Mouse (Mus musculus) T-helper 17 cell (primary cell): ENCODE data around the gene Tm7sf2.

Experiments used
- in situ Hi-C, 2 experiments: fragments of 300-600 bp; cut with MboI, MseI; formaldehyde crosslinking; loops; 1 replicate in 1 of 2; 2 replicates in 1 of 2; pipeline ENCODE4 v1.15.1; 2025; ENCODE audit warnings: high pct_unique_total_duplicates in 2 of 2

Tm7sf2 gene

DNA sequence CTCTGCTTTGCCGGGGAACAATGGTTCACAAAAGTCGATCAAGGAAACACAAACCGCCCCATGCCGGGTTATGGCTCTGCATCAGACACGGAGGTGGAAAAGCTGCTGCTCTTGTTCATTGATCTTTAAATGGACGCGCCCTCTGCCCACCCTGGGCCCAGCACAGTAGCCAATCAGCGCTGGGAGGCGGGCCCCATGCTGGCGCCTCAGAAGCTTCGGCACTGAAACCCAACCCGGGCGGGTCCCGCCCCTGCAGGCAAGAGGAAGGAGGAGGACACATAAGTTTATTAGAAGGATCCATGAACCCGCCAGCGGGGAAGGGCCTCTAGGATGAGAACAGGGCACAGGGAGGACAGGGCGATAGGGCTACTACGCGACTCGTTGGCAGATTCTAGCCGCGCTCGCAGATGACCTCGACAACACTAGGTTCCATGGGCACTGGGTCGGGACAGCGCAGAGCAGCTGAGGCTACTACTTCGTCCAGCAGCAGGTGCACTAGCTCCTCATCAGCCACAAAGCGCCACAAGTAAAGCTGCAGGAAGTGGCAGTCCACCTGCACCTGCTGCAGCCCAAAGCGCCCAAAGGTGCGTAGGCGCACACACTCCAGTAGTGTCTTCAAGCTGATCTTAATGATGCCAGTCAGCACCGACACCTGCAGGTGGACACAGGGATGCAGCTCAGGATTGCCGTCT, at the start of gene Tm7sf2:
Gene Tm7sf2, minus strand, starts transcription at position 650 of the 692 bp plus-strand sequence.
- in situ Hi-C loops, result no loop called here

DNA sequence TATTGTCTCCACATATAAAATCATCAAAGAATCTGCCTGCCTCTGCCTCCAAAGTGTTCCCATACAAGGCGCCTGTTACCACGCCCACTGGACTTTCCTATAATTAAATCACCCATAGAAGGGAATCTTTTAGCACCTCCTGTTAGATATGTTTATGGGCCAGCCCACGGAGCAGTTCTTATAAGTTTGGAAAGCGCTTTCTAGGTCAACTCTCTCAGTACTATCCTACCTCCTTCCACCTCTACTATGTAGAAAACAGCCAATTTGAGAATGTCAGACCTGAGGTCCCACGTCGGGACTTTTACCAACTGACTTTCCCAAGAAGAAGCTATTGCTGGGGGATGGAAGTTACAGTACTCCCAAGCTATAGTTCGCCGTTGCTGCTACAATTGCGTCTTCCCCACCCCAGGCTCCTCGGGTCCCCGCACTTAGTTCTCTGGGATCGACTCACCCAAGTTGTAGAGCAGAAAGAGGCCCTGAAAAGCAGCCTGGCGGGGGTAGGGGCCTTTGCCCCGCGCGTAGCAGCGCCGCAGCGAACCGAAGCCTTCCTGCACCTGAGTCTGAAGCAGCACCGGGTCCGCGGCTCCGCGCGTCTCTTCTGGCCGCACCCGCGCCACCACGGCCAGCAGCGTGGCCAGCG, 49.3 kb upstream of the Tm7sf2 start:
- in situ Hi-C loops, result no loop called here

DNA sequence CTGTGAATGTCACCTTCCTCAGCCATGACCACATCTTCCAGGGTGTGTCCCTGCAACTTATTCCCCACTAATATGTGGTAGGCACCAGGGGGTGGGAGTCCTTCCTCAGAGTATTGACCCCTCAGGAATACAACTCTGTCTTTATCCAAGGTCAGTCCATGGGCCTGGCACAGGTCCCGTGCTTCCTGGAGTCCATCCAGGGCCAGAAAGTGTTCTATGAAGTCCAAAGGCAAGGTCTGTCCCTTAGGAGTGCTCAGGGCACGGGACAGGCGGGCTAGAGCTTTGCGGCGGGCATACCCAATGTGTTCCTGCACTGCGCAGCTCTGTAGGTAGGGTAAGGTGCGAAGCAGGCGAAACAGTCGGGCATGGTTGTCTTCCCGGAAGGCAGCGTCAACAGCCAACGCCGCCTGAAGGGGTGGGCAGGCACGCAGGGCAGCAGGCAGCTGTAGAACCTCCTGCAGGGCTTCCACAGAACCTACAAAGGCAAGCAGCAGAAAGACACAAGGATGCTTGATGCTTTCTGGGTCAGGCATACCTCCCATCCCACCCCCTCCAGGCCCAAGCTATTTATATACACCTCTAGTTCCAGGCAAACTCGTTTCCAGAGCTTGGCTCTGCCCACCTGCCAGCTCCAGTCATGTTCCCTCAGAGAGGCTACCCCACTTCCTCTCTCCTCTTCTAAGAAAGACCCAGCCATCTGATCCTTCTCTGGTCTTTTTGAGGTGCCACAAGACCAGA, 48.1 kb upstream of the Tm7sf2 start:
- in situ Hi-C loops, result no loop called here

DNA sequence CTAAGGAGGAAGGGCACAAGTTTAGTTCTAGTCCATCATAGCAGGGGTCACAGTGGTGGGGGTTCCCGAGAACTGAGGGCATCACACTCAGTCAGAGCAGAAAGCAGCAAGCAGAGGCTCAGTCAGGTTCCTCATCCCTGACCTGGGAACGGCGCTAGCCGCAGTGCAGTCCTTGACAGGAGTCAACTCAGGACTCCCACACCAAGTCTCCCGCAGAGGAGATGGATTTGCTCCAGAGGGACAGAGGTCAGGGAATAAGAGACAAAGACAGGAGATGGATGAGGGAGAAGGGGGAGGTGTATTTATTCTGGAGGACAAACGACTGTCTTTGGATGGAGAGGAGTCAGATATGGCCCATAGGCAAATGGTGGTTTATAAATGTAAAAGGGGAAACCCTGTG, 44.9 kb upstream of the Tm7sf2 start:
- in situ Hi-C loops, result no loop called here

GRCm38 (mm10) chr19:6105586-6105985, 37.4 kb upstream of the Tm7sf2 start, which contains the start of gene Naaladl1:
TSS of gene Naaladl1 (plus strand) at chr19:6105782.
- in situ Hi-C loops, result no loop called here

DNA sequence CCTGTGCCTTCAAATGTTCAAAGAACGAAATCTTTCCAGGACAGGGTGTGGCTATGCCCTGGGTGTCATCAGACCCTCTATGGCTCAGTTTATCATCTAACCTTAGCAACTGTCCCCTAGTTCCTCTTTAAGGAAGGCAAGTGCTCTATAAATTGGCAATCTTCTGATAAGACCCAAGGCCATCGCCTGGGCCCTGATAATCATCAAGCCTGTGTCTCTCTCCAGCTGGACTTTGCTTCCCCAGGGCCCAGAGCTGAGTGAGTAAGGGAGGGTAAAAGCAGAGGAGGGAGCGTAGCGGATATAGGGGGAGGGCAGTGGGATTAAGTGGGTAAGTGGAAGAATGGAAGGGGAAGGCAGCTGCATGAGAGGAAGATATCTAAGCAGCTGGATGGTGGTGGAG, 36.3 kb upstream of the Tm7sf2 start:
- in situ Hi-C loops, result no loop called here

- in situ Hi-C loops, result no loop called here
Measured at GRCm38 (mm10) chr19:6102169-6102853, 34.1 kb upstream of the Tm7sf2 start.

DNA sequence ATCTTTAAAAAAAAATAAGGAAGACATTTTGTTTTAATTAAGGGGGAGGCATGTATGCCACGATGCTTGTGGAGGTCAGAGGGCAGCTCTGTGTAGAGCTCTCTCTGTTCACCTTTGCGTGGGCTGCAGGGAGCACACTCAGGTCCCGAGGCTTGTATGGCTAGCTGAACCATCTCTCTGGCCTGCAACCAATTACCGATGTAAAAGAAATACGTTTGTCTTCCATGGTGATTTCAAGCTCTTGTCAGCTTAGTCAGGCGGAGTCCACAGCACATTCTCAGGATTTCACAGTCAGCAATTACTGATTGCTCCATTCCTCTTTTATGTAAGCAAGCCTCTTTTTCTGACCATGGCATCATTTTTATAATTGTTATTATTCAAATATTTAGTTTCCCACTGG, 33.0 kb upstream of the Tm7sf2 start:
- in situ Hi-C loops, result no loop called here

- in situ Hi-C loops, result no loop called here
Measured at GRCm38 (mm10) chr19:6097847-6098246, 29.7 kb upstream of the Tm7sf2 start.

GRCm38 (mm10) chr19:6094119-6094518, 25.9 kb upstream of the Tm7sf2 start, which contains the start of gene AC131692.1:
TSS of gene AC131692.1 (plus strand) at chr19:6094419.
- in situ Hi-C loops, result no loop called here

DNA sequence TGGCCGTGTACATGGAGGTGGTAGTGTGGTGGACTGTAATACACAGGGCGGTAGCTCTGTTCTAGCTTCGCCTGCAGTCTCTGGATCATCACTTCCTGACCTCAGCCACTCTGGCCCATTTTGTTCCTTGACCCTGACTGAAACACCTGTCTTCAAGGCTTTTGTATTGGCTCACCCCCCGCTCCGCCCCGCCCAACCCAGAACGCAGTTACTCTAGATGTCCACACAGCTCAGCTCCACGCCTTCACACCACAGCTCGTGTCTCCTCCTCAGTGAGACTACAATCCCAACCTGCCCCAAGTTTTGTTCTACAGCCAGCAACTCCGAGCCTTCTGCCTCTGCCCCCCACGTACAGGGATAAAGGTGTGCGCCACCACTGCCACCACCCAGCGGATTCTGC, 20.7 kb upstream of the Tm7sf2 start:
- in situ Hi-C loops, result no loop called here

- in situ Hi-C loops, result no loop called here
Measured at GRCm38 (mm10) chr19:6085417-6085879, 17.3 kb upstream of the Tm7sf2 start.

DNA sequence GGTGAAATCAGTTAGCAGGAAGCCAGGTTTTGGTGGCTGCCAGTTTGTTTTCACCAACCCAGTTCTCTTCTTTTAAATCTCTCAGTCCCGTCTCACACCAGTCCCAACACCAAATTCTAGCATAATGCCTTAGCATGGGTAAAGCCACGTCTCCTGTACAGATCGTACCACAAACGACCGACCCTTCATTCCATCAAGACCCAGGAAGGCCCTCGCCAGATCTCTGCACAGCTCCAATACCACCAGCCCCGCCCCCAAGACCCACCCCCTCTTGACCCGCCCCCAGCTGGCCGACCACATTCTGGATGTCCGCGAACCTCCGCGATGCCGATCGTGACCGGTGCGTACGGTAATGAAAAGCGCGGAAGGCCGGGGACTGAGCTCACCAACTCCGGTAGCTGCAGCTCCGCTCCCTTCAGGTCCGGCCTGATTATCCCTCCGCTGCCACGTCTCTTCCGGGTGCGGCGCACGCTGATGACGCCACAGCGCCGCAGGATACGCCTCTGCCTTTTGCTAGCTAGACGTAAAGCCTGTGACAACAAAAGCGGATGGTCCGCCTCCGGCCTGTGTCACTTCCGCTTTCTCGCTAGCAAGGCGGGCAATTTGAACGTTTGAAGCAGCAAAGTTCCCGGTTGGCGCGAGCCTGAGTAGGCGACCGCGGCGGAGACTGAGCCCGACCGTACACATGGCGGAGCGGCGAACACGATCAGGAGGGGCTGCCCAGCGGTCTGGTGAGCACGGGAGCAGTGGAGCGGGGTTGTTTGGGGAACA, 16.5 kb upstream of the Tm7sf2 start, which contains the start of the genes Zfpl1 and Cdca5:
Gene Zfpl1, minus strand, starts transcription at position 479 of the 771 bp plus-strand sequence.
Gene Cdca5, plus strand, starts transcription at position 506 of the 771 bp plus-strand sequence.
- in situ Hi-C loops, result no loop called here

GRCm38 (mm10) chr19:6082156-6082555, 14.0 kb upstream of the Tm7sf2 start, which contains the start of gene Gm28374:
TSS of gene Gm28374 (minus strand) at chr19:6082256.
- in situ Hi-C loops, result no loop called here

GRCm38 (mm10) chr19:6079983-6080480, 11.9 kb upstream of the Tm7sf2 start, which contains the start of gene Tmem262:
TSS of gene Tmem262 (plus strand) at chr19:6080033.
- in situ Hi-C loops, result no loop called here

DNA sequence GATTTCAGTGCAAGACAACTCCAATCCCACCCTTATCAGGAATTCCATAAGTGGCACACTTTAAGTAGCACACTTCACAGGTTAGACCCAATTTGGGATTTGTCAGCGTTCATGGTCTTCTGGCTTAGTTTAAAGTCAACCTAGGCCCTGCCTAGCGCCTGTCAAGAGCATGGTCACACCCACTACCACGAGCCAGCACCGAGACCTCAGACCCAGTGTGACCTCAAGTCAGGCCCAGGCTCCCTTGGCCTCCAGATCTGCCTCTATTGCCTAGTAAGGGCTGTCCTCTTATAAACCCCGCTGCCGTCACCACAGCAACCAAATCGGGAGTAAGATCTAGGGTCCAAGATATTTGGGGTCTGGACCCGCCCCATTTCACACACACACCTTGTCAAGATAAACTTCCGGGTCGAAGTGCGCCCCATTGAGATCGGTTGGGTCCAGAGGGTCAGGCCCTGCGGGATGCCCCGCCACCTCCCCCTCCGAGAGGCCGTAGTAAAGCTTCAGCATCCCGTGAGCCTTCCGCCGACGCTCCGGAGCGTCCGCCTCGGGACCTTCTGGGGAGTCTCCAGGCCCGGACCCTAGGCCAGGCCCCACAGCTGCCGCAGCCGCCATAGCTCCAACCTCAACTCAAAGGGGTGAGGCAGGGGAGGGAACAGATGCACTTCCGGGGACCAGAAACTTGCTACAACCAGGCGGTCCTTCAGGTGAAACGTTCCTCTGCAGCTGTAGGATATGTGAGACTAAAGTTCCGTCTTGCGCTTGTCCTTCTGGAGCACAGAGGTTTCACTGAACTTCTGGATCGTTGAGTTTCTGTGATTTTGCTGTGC, 8.6 kb upstream of the Tm7sf2 start, which contains the start of gene Vps51:
Gene Vps51, minus strand, starts transcription at position 668 of the 830 bp plus-strand sequence.
- in situ Hi-C loops, result no loop called here

GRCm38 (mm10) chr19:6073889-6074288, 5.7 kb upstream of the Tm7sf2 start:
- in situ Hi-C loops, result no loop called here

DNA sequence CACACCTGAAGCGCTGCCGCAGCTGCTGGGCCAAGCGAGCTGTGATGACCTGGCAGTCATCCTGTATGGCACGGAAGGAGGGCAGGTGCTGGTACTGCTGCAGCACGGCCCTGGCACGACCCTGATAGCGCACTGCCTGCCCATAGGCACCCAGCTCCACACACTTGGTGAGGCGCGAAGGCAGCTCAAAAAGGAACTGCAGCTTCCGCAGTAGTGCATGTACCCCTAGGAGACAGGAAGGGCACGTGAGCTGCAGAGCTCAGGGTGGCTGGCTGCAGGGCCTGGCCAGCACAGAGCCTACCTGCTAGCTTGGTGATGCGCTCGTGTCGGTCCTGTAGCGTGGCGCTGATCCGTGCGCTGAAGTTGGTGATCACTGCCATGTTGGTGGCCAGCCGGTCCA, 3.1 kb upstream of the Tm7sf2 start:
- in situ Hi-C loops, result no loop called here

DNA sequence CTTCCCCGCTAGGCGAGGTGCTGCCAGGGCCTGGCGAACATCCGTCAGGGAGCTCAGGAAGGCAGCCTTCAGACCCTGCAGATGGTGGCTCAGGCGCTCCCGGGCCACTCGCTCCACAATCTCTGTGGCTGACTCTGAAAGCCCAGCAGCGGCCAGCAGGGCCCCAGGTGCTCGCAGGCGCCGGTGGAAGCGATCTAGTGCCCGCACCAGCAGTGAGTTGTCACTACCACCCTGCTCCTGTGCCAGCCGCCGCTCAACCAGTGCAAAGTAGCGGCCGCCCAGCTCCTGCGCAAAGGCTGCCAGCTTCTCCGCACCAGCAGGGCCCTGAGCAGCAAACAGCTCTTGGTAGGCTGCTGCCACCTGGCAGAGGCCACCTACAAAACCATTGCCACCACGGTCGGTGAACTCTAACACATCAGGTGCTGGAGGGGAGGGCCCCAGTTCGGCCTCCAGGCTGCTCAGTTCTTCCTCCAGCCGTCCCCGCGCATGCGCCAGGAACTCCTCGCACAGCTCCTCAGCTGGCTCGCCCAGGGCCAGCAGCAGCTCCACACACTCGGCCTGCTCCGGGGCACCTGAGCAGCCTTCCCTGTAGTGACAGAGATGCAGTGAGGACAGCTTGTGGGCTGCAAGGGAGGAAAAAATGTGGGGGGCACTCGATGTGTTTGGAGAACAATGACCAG, 2.5 kb upstream of the Tm7sf2 start:
- in situ Hi-C loops, result no loop called here
